Mouse (Mus musculus) forebrain, embryonic 16.5 days (tissue): ENCODE results near the gene Nfe2l2. TPM values are rescaled to one million over a fixed set of nuclear protein-coding genes. Genes with fewer than 3 reads are reported as not detected.
"Not testable (repeated sequence)": the region's sequence is repeated elsewhere in the genome, so short reads cannot be mapped to it uniquely, and the experiment has no call there.

Experiments
- ATAC-seq: fragments of 200-750 bp; cut with Nextera tagmentation; 2 replicates; pipeline ENCODE4 v1.8.0; 2017; ENCODE audit warnings: mild to moderate bottlenecking, moderate library complexity
- H3K27ac ChIP-seq: fragments of 300-500 bp; sonication (generic); 2 replicates; pipeline ENCODE4 v1.5.1; 2014; ENCODE audit warnings: low read length, control low read depth
- H3K27me3 ChIP-seq: fragments of 300-500 bp; sonication (generic); replicated peaks from 2 replicates; pipeline ENCODE4 v1.6.1; 2014; ENCODE audit warnings: low read length; ENCODE audit not compliant: control insufficient read depth, insufficient read depth
- H3K36me3 ChIP-seq: fragments of 300-500 bp; sonication (generic); 2 replicates; pipeline ENCODE4 v1.6.1; 2014; ENCODE audit not compliant: control insufficient read depth, insufficient read depth
- H3K4me1 ChIP-seq: fragments of 300-500 bp; sonication (generic); replicated peaks from 2 replicates; pipeline ENCODE4 v1.6.1; 2014; ENCODE audit warnings: low read length; ENCODE audit not compliant: control insufficient read depth, insufficient read depth
- H3K4me2 ChIP-seq: fragments of 300-500 bp; sonication (generic); 2 replicates; pipeline ENCODE4 v1.6.1; 2014; ENCODE audit warnings: mild to moderate bottlenecking, low read length, control low read depth
- H3K4me3 ChIP-seq: fragments of 300-500 bp; sonication (generic); replicated peaks from 2 replicates; pipeline ENCODE4 v1.5.1; 2014; ENCODE audit warnings: mild to moderate bottlenecking, low read length, control low read depth
- H3K9ac ChIP-seq: fragments of 300-500 bp; sonication (generic); replicated peaks from 2 replicates; pipeline ENCODE4 v1.6.1; 2014; ENCODE audit warnings: low read depth, low read length, control low read depth
- H3K9me3 ChIP-seq: fragments of 300-500 bp; sonication (generic); 2 replicates; pipeline ENCODE4 v1.6.1; 2016; ENCODE audit warnings: low read length; ENCODE audit not compliant: control insufficient read depth
- WGBS: fragments of 180-500 bp; shearing (Covaris S2); extraction: QIAGEN DNeasy Blood & Tissue Kit; methylation state at CpG from one replicate; pipeline ENCODE4 v1.1.7; 2014; 5-methylcytosine and 5-hydroxymethylcytosine counted together
- polyA plus RNA-seq: library from polyadenylated mRNA; unstranded; fragments of >200 nt; fragmentation: Nextera tagmentation; extraction: Ambion mirVana; gene quantifications from 2 replicates; pipeline ENCODE4 v1.2.1, GENCODE M21; 2015

Gene Nfe2l2
- polyA plus RNA-seq, 1 experiment from 2014 or later = 12.7 TPM

- Histone ChIP-seq H3K4me1 (no peaks in the 10 kb centered on the region), H3K4me3 (no peak overlapping the region), H3K9ac (no peak overlapping the region), H3K4me2 (no peak overlapping the region), H3K36me3 (no peaks in the 10 kb centered on the region), H3K27me3 (no peaks in the 10 kb centered on the region), H3K27ac (no peak overlapping the region), H3K9me3 (no peaks in the 10 kb centered on the region)
- 81% methylated on average over 8 of the region's 8 CpGs for WGBS
- no peak for ATAC-seq
These were observed 61.5 kb downstream of the Nfe2l2 start for GRCm38 (mm10) chr2:75642795-75643550.

GRCm38 (mm10) chr2:75642312-75642711 lies 62.1 kb downstream of the Nfe2l2 start:
- H3K4me1 ChIP-seq, H3K4me3 ChIP-seq, H3K9ac ChIP-seq, ATAC-seq, H3K27me3 ChIP-seq, H3K36me3 ChIP-seq, H3K4me2 ChIP-seq, H3K27ac ChIP-seq, H3K9me3 ChIP-seq: not testable (repeated sequence)
- WGBS = 89% methylated on average over 3 of the region's 4 CpGs

GRCm38 (mm10) chr2:75639535-75639934 lies 64.9 kb downstream of the Nfe2l2 start:
- ATAC-seq, H3K27me3 ChIP-seq, H3K4me1 ChIP-seq, H3K9ac ChIP-seq, H3K4me2 ChIP-seq, H3K4me3 ChIP-seq, H3K9me3 ChIP-seq, H3K36me3 ChIP-seq, H3K27ac ChIP-seq: not testable (repeated sequence)
- 78% methylated on average over 8 of the region's 12 CpGs for WGBS

GRCm38 (mm10) chr2:75637822-75638221 lies 66.6 kb downstream of the Nfe2l2 start:
- not testable (repeated sequence) for ATAC-seq, H3K4me1 ChIP-seq, H3K27ac ChIP-seq, H3K4me2 ChIP-seq, H3K9me3 ChIP-seq, H3K27me3 ChIP-seq, H3K9ac ChIP-seq, H3K4me3 ChIP-seq, H3K36me3 ChIP-seq
- 87% methylated on average over 6 of the region's 6 CpGs for WGBS

- H3K27ac ChIP-seq = no peak overlapping the region
- no peaks in the 10 kb centered on the region for H3K9me3 ChIP-seq
- H3K4me2 ChIP-seq = no peak overlapping the region
- H3K36me3 ChIP-seq = no peaks in the 10 kb centered on the region
- H3K4me3 ChIP-seq = no peak overlapping the region
- no peak overlapping the region for H3K9ac ChIP-seq
- ATAC-seq = no peak
- H3K4me1 ChIP-seq = no peaks in the 10 kb centered on the region
- H3K27me3 ChIP-seq = no peaks in the 10 kb centered on the region
These were observed 67.1 kb downstream of the Nfe2l2 start for GRCm38 (mm10) chr2:75637361-75637760.

GRCm38 (mm10) chr2:75637055-75637304 lies 67.5 kb downstream of the Nfe2l2 start:
- H3K4me2 ChIP-seq, ATAC-seq, H3K27me3 ChIP-seq, H3K36me3 ChIP-seq, H3K4me3 ChIP-seq, H3K9me3 ChIP-seq, H3K4me1 ChIP-seq, H3K27ac ChIP-seq, H3K9ac ChIP-seq: not testable (repeated sequence)
- WGBS = 100% methylated on average over 2 of the region's 2 CpGs

- H3K9ac ChIP-seq = no peak overlapping the region
- ATAC-seq = no peak
- no peak overlapping the region for H3K4me2 ChIP-seq
- H3K36me3 ChIP-seq = no peaks in the 10 kb centered on the region
- no peaks in the 10 kb centered on the region for H3K4me1 ChIP-seq
- H3K9me3 ChIP-seq = no peaks in the 10 kb centered on the region
- H3K4me3 ChIP-seq = no peak overlapping the region
- no peak overlapping the region for H3K27ac ChIP-seq
- 62% methylated on average over 6 of the region's 6 CpGs for WGBS
- H3K27me3 ChIP-seq = no peaks in the 10 kb centered on the region
These were observed 68.0 kb downstream of the Nfe2l2 start for GRCm38 (mm10) chr2:75636261-75637054.

- not testable (repeated sequence) for H3K4me1 ChIP-seq, H3K9ac ChIP-seq, H3K36me3 ChIP-seq, H3K27ac ChIP-seq, H3K4me2 ChIP-seq, ATAC-seq, H3K4me3 ChIP-seq, H3K9me3 ChIP-seq, H3K27me3 ChIP-seq
- 96% methylated on average over 14 of the region's 14 CpGs for WGBS
These were observed 70.0 kb downstream of the Nfe2l2 start for GRCm38 (mm10) chr2:75634431-75634830.

- H3K4me2 ChIP-seq = no peak overlapping the region
- H3K27ac ChIP-seq = no peak overlapping the region
- WGBS = 92% methylated on average over 5 of the region's 5 CpGs
- H3K27me3 ChIP-seq = no peaks in the 10 kb centered on the region
- no peak overlapping the region for H3K4me3 ChIP-seq
- no peak overlapping the region for H3K9ac ChIP-seq
- no peaks in the 10 kb centered on the region for H3K36me3 ChIP-seq
- no peaks in the 10 kb centered on the region for H3K9me3 ChIP-seq
- ATAC-seq = no peak
- no peaks in the 10 kb centered on the region for H3K4me1 ChIP-seq
These were observed 70.7 kb downstream of the Nfe2l2 start for GRCm38 (mm10) chr2:75633784-75634183.
